ENCODE assay signal across 12 mouse cellular contexts in the genomic region with DNA sequence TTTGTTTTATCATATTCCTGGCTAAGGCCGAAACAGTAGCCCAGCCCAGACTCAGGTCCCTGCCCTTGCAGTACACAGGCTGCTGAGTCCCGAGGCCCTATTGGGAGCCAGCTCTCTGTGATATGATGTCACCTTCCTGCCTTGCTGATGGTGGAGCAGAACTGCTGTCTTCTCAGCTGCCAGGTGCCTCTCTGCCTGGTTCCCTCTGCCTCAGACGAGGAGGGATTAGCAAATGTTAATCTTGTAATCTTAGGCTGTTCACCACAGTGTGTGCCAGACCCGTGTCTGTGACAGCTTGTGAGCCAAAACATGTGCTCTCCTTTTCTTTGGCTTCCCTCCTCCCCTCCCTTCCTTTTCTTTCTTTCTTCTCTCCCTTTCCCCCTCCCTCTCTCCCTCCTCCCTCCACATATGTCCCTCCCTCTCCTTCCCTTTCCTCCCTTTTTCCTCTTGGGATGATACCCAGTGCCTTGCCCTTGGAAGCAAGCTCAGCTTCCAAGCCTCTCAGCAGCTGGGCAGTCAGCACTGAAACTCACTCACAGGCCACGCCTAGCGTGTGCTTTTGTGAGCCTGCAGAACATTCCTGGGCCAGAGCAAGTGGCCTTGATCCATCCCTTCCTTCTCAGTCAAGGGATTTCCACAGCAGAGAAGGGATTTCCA.
DNase-seq lines count a peak whose midpoint lies in the region; ATAC-seq lines count a peak whose summit lies in the region.
"Had no signal": no experiment of that assay in that cellular context is flagged by ENCODE, and none has a peak within 500 bp of the region (broad histone marks: within the 10 kb centered on the region; RNA-seq: fewer than 3 reads in every experiment).

No protein-coding gene starts in this region.

- peaks cover 61% of the 10 kb centered on the region for H3K27me3 ChIP-seq in megakaryocyte, embryonic 14.5 days (replicated peaks)
- no peaks in the 10 kb centered on the region for H3K27me3 ChIP-seq in forebrain, embryonic 16.5 days (replicated peaks; ENCODE audit: control insufficient read depth, insufficient read depth, low read length)
- H3K27me3 ChIP-seq: neural tube, embryonic 12.5 days had no signal

- ATAC-seq in megakaryocyte, adult 5-6 weeks (ENCODE audit: poor library complexity, severe bottlenecking) = no peak
- peak; percentile 93 for ATAC-seq in forebrain, embryonic 16.5 days
- ATAC-seq: liver, postnatal 0 days had no signal

- WGBS in forebrain, embryonic 16.5 days = 20% methylated on average over 6 of the region's 6 CpGs

- peak overlapping the region; percentile 17 for H3K4me3 ChIP-seq in megakaryocyte, embryonic 14.5 days (replicated peaks)
- H3K4me3 ChIP-seq in forebrain, embryonic 16.5 days (replicated peaks; ENCODE audit: low read length) = no peak overlapping the region
- H3K4me3 ChIP-seq: heart, adult 2 months; neural tube, embryonic 12.5 days had no signal

- H3K9ac ChIP-seq in forebrain, embryonic 16.5 days (replicated peaks; ENCODE audit: low read depth, low read length) = no peak overlapping the region
- H3K9ac ChIP-seq: liver, postnatal 0 days; neural tube, embryonic 12.5 days had no signal

- peaks cover 20% of the 10 kb centered on the region for H3K4me1 ChIP-seq in megakaryocyte, embryonic 14.5 days
- H3K4me1 ChIP-seq in forebrain, embryonic 16.5 days (replicated peaks; ENCODE audit: control insufficient read depth, insufficient read depth, low read length) = peaks cover 9% of the 10 kb centered on the region
- H3K4me1 ChIP-seq: neural tube, embryonic 12.5 days had no signal

- no peak overlapping the region for H3K4me2 ChIP-seq in forebrain, embryonic 16.5 days (ENCODE audit: low read length)
- H3K4me2 ChIP-seq: neural tube, embryonic 12.5 days had no signal

- H3K27ac ChIP-seq in forebrain, embryonic 16.5 days (ENCODE audit: low read length) = peak overlapping the region; percentile 90
- H3K27ac ChIP-seq: heart, adult 2 months; neural tube, embryonic 12.5 days had no signal

- H3K9me3 ChIP-seq in megakaryocyte, embryonic 14.5 days = peaks cover 5% of the 10 kb centered on the region; the same call in 1 of the 2 replicates
- no peaks in the 10 kb centered on the region for H3K9me3 ChIP-seq in forebrain, embryonic 16.5 days (ENCODE audit: control insufficient read depth, low read length)
- H3K9me3 ChIP-seq: neural tube, embryonic 12.5 days had no signal

- no peaks in the 10 kb centered on the region for H3K36me3 ChIP-seq in megakaryocyte, embryonic 14.5 days (replicated peaks; ENCODE audit: low read length)
- no peaks in the 10 kb centered on the region for H3K36me3 ChIP-seq in forebrain, embryonic 16.5 days (ENCODE audit: control insufficient read depth, insufficient read depth)
- H3K36me3 ChIP-seq: neural tube, embryonic 12.5 days had no signal

- intact Hi-C loops in heart, postnatal 25 days (cut with DNase I) = no loop called here

- DNase-seq in heart, adult 11 months = peak; percentile 84
- no peak for DNase-seq in heart, adult 8-10 months (ENCODE audit: low spot score)
- DNase-seq in right cerebral cortex, postnatal 25 days = peak; percentile 19
- DNase-seq in adipocyte (ENCODE audit: low spot score) = no peak
- DNase-seq in heart, postnatal 25 days (ENCODE audit: low spot score) = no peak
- DNase-seq: liver, postnatal 0 days; thymus, adult 18-20 months had no signal

Comparison
In these comparisons a context has a peak if more than half of its experiments do, and no peak if none do; other contexts are left out.
1. DNase-seq: peak in heart, adult 11 months (single experiment) and right cerebral cortex, postnatal 25 days (single experiment); none in heart, adult 8-10 months (single experiment), adipocyte (single experiment) and heart, postnatal 25 days (single experiment).